Mouse (Mus musculus) liver, embryonic 12.5 days (tissue): ENCODE results near the gene Scn3b. TPM values are rescaled to one million over a fixed set of nuclear protein-coding genes. Genes with fewer than 3 reads are reported as not detected.

Experiments used
- ATAC-seq: fragments of 200-750 bp; cut with Nextera tagmentation; 2 replicates; pipeline ENCODE4 v1.8.0; 2017; ENCODE audit warnings: moderate number of reproducible peaks, mild to moderate bottlenecking, moderate library complexity
- H3K27ac ChIP-seq: fragments of 300-500 bp; sonication (generic); 2 replicates; pipeline ENCODE4 v1.5.1; 2016; ENCODE audit warnings: mild to moderate bottlenecking
- H3K27me3 ChIP-seq: fragments of 300-500 bp; sonication (generic); replicated peaks from 2 replicates; pipeline ENCODE4 v1.6.1; 2016; ENCODE audit warnings: mild to moderate bottlenecking, moderate library complexity
- H3K36me3 ChIP-seq: fragments of 300-500 bp; sonication (generic); 2 replicates; pipeline ENCODE4 v1.6.1; 2016; ENCODE audit warnings: mild to moderate bottlenecking, moderate library complexity
- H3K4me1 ChIP-seq: fragments of 300-500 bp; sonication (generic); 2 replicates; pipeline ENCODE4 v1.6.1; 2016
- H3K4me2 ChIP-seq: fragments of 300-500 bp; sonication (generic); 2 replicates; pipeline ENCODE4 v1.6.1; 2016; ENCODE audit warnings: mild to moderate bottlenecking, moderate library complexity
- H3K4me3 ChIP-seq: fragments of 300-500 bp; sonication (generic); 2 replicates; pipeline ENCODE4 v1.5.1; 2016; ENCODE audit warnings: mild to moderate bottlenecking, moderate library complexity
- H3K9ac ChIP-seq: fragments of 300-500 bp; sonication (generic); 2 replicates; pipeline ENCODE4 v1.6.1; 2016; ENCODE audit warnings: mild to moderate bottlenecking, moderate library complexity
- H3K9me3 ChIP-seq: fragments of 300-500 bp; sonication (generic); replicated peaks from 2 replicates; pipeline ENCODE4 v1.6.1; 2016; ENCODE audit warnings: mild to moderate bottlenecking, moderate library complexity
- WGBS: fragments of 180-500 bp; shearing (Covaris S2); methylation state at CpG from one replicate; pipeline ENCODE4 v1.1.7; 2016; ENCODE audit not compliant: insufficient replicate concordance; 5-methylcytosine and 5-hydroxymethylcytosine counted together
- polyA plus RNA-seq: library from polyadenylated mRNA; unstranded; fragments of >200 nt; fragmentation: Nextera tagmentation; extraction: Ambion mirVana; gene quantifications from 2 replicates; pipeline ENCODE4 v1.2.1, GENCODE M21; 2016

Scn3b gene
- polyA plus RNA-seq, 1 experiment from 2014 or later: 0.12 TPM

GRCm38 (mm10) chr9:40332731-40333648 is 64.0 kb downstream of the Scn3b start:
- H3K9me3 ChIP-seq: no peaks in the 10 kb centered on the region
- 68% methylated on average over 31 of the region's 31 CpGs for WGBS
- ATAC-seq: no peak
- no peak overlapping the region for H3K27ac ChIP-seq
- no peaks in the 10 kb centered on the region for H3K27me3 ChIP-seq
- H3K4me3 ChIP-seq: no peak overlapping the region
- no peak overlapping the region for H3K4me2 ChIP-seq
- no peaks in the 10 kb centered on the region for H3K4me1 ChIP-seq
- H3K9ac ChIP-seq: no peak overlapping the region
- no peaks in the 10 kb centered on the region for H3K36me3 ChIP-seq

GRCm38 (mm10) chr9:40333649-40334396 is 64.8 kb downstream of the Scn3b start:
- WGBS: 44% methylated on average over 9 of the region's 9 CpGs
- no peak overlapping the region for H3K4me2 ChIP-seq
- H3K9ac ChIP-seq: no peak overlapping the region
- no peaks in the 10 kb centered on the region for H3K9me3 ChIP-seq
- no peaks in the 10 kb centered on the region for H3K27me3 ChIP-seq
- no peak overlapping the region for H3K4me3 ChIP-seq
- H3K4me1 ChIP-seq: no peaks in the 10 kb centered on the region
- no peak overlapping the region for H3K27ac ChIP-seq
- H3K36me3 ChIP-seq: no peaks in the 10 kb centered on the region
- ATAC-seq: no peak

- Histone ChIP-seq H3K9me3 (no peaks in the 10 kb centered on the region), H3K36me3 (no peaks in the 10 kb centered on the region), H3K4me2 (no peak overlapping the region), H3K27me3 (no peaks in the 10 kb centered on the region), H3K4me3 (no peak overlapping the region), H3K9ac (no peak overlapping the region), H3K4me1 (no peaks in the 10 kb centered on the region), H3K27ac (no peak overlapping the region)
- ATAC-seq: no peak
- WGBS: 58% methylated on average over 2 of the region's 2 CpGs
Observed at GRCm38 (mm10) chr9:40334617-40335016, 65.6 kb downstream of the Scn3b start.

GRCm38 (mm10) chr9:40336701-40337100 is 67.7 kb downstream of the Scn3b start:
- no peak for ATAC-seq
- no peak overlapping the region for H3K27ac ChIP-seq
- H3K4me3 ChIP-seq: no peak overlapping the region
- H3K4me2 ChIP-seq: no peak overlapping the region
- H3K36me3 ChIP-seq: no peaks in the 10 kb centered on the region
- no peaks in the 10 kb centered on the region for H3K9me3 ChIP-seq
- H3K9ac ChIP-seq: no peak overlapping the region
- 70% methylated on average over 5 of the region's 5 CpGs for WGBS
- no peaks in the 10 kb centered on the region for H3K27me3 ChIP-seq
- 0 out of 2 replicates have a peak, but pooled peaks cover 3% of the 10 kb centered on the region for H3K4me1 ChIP-seq

- Histone ChIP-seq H3K27ac (no peak overlapping the region), H3K9me3 (no peaks in the 10 kb centered on the region), H3K9ac (no peak overlapping the region), H3K4me1 (0 out of 2 replicates have a peak, but pooled peaks cover 3% of the 10 kb centered on the region), H3K36me3 (no peaks in the 10 kb centered on the region), H3K4me3 (no peak overlapping the region), H3K27me3 (no peaks in the 10 kb centered on the region), H3K4me2 (no peak overlapping the region)
- WGBS: 68% methylated on average over 4 of the region's 4 CpGs
- ATAC-seq: no peak
Observed at GRCm38 (mm10) chr9:40337131-40337820, 68.3 kb downstream of the Scn3b start.

GRCm38 (mm10) chr9:40339578-40339977 is 70.6 kb downstream of the Scn3b start:
- no peaks in the 10 kb centered on the region for H3K27me3 ChIP-seq
- no peaks in the 10 kb centered on the region for H3K9me3 ChIP-seq
- H3K4me2 ChIP-seq: no peak overlapping the region
- H3K27ac ChIP-seq: no peak overlapping the region
- no peak for ATAC-seq
- H3K4me3 ChIP-seq: no peak overlapping the region
- 66% methylated on average over 9 of the region's 9 CpGs for WGBS
- 0 out of 2 replicates have a peak, but pooled peaks cover 3% of the 10 kb centered on the region for H3K4me1 ChIP-seq
- no peaks in the 10 kb centered on the region for H3K36me3 ChIP-seq
- no peak overlapping the region for H3K9ac ChIP-seq

Other genes with a start within 250 kb of the Scn3b start
- gene Olfr981, start 247.8 kb upstream of the Scn3b start, polyA plus RNA-seq: not detected in 2 replicates
- gene Olfr982, start 195.4 kb upstream of the Scn3b start, polyA plus RNA-seq: not detected in 2 replicates
- gene Olfr983, start 175.6 kb upstream of the Scn3b start, polyA plus RNA-seq: not detected in 2 replicates
- gene Olfr984, start 155.0 kb upstream of the Scn3b start, polyA plus RNA-seq: not detected in 2 replicates
- not detected in 2 replicates for gene Olfr985, start 139.0 kb upstream of the Scn3b start, polyA plus RNA-seq
- gene Tmem225, start 121.1 kb upstream of the Scn3b start, polyA plus RNA-seq: not detected in 2 replicates
- not detected in 2 replicates for gene Olfr986, start 88.3 kb upstream of the Scn3b start, polyA plus RNA-seq
- 2.1 TPM in 2 replicates for gene Zfp202, start 76.9 kb upstream of the Scn3b start, polyA plus RNA-seq